Mouse (Mus musculus): ENCODE measurements around the gene Pdia3. TPM values are rescaled to one million over a fixed set of nuclear protein-coding genes. Genes with fewer than 3 reads are reported as not detected.
"Not testable (repeated sequence)": the region's sequence is repeated elsewhere in the genome, so short reads cannot be mapped to it uniquely, and the experiment has no call there.

Pdia3 gene
- polyA plus RNA-seq (2016; fragmentation: Nextera tagmentation; extraction: Ambion mirVana) = 549 and 624 TPM in 2 replicates

DNA sequence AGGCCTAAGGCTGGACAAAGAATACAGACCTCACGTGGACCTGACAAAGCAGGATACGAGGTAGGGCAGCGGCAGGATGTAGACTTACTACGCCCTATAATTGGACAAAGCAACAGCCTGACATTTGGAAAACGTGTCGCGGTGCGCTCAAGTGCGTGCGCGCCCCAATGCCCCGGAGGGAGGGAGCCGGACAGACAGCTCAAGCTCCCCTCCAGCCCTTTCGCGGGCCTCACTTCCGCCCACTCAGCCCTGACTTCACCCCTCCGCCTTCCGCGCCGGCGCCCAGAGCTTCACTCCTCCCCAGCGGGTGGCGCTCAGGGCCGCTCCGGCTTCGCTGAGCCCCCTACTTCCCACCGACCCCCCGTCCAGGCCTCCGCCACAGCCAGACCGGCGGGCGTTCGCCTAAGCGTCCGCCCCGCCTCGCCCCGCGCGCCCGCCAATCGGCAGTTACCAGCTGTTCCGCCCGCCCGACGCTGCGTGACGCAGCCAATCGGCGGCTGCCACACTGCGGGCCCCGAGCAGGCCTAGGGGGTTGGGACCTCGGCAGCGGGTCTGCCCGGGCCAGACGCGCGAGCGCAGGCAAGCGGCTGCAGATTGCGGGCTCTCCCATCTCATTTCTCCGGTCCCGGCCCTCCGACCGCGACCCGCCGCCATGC, at the start of gene Pdia3, which contains the start of gene Catsper2:
Gene Pdia3 (plus strand): TSS at position 389 of the 656 bp plus-strand sequence.
Gene Catsper2 (minus strand): TSS at position 406 of the 656 bp plus-strand sequence.
- peak; percentile 98 for DNase-seq (ENCODE audit: low spot score)
- WGBS = under 1% methylated on average over 68 of the region's 68 CpGs
- Histone ChIP-seq H3K27me3 (ENCODE audit: low read depth, poor library complexity, severe bottlenecking) (no peaks in the 10 kb centered on the region), H3K4me1 (peaks cover 31% of the 10 kb centered on the region), H3K36me3 (peaks cover 31% of the 10 kb centered on the region), H3K4me3 (peak within 1 kb of the TSS; percentile 97), H3K9me3 (replicated peaks) (no peaks in the 10 kb centered on the region), H3K27ac (replicated peaks) (peak within 1 kb of the TSS; percentile 98)

DNA sequence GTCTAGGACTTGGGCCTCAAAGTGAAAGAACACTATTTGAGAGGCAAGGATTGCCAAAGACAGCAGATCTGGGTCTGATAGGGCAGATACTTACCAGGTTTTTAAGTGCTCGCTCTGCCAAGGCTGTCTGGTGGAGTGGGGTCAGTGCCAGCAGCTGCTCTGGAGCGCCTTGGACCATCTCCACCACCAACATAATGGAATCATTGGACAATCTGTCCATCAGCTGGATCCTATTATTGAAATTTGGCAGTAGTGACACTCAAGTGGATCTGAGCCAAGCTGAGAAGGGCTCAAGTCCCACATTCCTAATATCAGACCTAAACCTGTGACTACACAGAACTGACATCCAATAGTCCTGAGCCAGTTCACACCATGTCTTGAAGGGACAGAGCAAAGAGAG, 44.7 kb upstream of the Pdia3 start:
- H3K4me1 ChIP-seq = no peaks in the 10 kb centered on the region
- H3K36me3 ChIP-seq = no peaks in the 10 kb centered on the region
- no peaks in the 10 kb centered on the region for H3K27me3 ChIP-seq (ENCODE audit: low read depth, poor library complexity, severe bottlenecking)
- H3K4me3 ChIP-seq = no peak overlapping the region
- H3K9me3 ChIP-seq (replicated peaks) = no peaks in the 10 kb centered on the region
- no peak for DNase-seq (ENCODE audit: low spot score)
- H3K27ac ChIP-seq (replicated peaks) = no peak overlapping the region
- WGBS = 89% methylated on average over 2 of the region's 2 CpGs

DNA sequence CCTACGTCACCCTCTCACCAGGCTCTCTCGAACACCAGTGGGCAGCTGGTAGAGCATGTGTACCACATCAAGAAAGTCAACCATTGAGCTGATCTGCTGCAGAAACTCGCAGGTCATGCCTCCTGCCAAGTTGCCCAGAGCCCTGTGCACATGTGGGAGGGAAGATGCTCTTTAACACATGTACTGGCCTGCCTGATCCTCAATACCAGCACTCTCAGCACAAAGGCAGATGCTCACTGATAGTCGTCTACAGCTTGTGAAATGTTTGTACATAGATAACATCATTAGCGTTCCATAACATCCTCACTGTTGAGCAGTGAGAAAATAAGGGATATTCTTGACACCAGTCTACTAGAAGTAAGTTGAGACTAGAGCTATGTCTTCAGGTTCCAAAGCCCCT, 42.7 kb upstream of the Pdia3 start:
- Histone ChIP-seq H3K9me3 (replicated peaks) (no peaks in the 10 kb centered on the region), H3K4me1 (no peaks in the 10 kb centered on the region), H3K4me3 (no peak overlapping the region), H3K27ac (replicated peaks) (no peak overlapping the region), H3K36me3 (no peaks in the 10 kb centered on the region), H3K27me3 (ENCODE audit: low read depth, poor library complexity, severe bottlenecking) (no peaks in the 10 kb centered on the region)
- DNase-seq (ENCODE audit: low spot score) = no peak
- WGBS = 88% methylated on average over 5 of the region's 5 CpGs

GRCm38 (mm10) chr2:121372266-121372665, 41.3 kb upstream of the Pdia3 start:
- Histone ChIP-seq H3K4me3 (no peak overlapping the region), H3K9me3 (replicated peaks) (no peaks in the 10 kb centered on the region), H3K27ac (replicated peaks) (no peak overlapping the region), H3K36me3 (no peaks in the 10 kb centered on the region), H3K4me1 (no peaks in the 10 kb centered on the region; the same call in 1 of the 2 replicates), H3K27me3 (ENCODE audit: low read depth, poor library complexity, severe bottlenecking) (no peaks in the 10 kb centered on the region)
- DNase-seq (ENCODE audit: low spot score) = no peak
- 72% methylated on average over 3 of the region's 3 CpGs for WGBS

DNA sequence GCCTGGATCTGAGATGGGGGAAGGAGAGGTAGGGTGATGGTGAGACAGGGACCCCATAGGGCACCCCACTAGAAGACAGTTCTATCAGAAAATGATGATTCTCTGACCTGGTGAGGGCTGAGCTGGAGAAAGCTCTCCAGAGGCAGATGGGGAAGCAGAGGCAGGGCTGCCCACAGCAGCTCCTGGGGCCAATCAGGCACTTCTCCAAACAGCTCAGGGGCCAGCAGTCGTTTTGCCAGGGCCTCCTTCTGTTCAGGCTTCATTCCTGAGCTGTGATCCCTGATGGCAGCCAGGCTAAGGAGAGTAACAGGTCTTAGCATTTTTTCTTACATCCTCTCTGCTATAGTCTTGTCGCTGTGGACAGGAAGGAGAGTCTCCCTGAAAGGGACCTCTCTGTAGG, 38.8 kb upstream of the Pdia3 start:
- Histone ChIP-seq H3K4me3 (no peak overlapping the region), H3K27ac (replicated peaks) (no peak overlapping the region), H3K9me3 (replicated peaks) (no peaks in the 10 kb centered on the region), H3K4me1 (no peaks in the 10 kb centered on the region; the same call in 1 of the 2 replicates), H3K36me3 (no peaks in the 10 kb centered on the region), H3K27me3 (ENCODE audit: low read depth, poor library complexity, severe bottlenecking) (no peaks in the 10 kb centered on the region)
- DNase-seq (ENCODE audit: low spot score) = no peak
- 63% methylated on average over 2 of the region's 2 CpGs for WGBS

DNA sequence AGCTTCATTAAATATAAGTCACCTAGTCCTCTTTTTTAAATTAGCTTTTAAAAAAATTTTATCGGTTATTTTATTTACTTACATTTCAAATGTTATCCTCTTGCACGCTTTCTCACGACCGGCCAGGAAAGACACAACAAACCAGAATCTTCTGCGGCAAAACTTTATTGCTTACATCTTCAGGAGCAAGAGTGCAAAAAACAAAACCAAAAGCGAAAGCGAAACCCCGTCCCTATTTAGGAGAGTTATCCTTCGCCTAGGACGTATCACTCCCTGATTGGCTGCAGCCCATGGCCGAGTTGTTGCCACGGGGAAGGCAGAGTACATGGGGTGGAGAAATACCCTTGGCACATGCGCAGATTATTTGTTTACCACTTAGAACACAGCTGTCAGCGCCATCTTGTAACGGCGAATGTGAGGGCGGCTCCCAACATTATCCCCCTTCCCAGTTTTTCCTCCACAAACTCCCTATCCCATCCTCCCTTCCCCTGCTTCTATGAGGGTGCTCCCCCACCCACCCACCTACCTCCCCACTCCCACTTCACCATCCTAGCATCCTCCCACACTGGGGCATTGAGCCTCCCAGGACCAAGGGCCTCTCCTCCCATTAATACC, 26.5 kb upstream of the Pdia3 start, which contains the start of gene Strc:
Gene Strc (minus strand): TSS at position 208 of the 615 bp plus-strand sequence.
- H3K36me3 ChIP-seq; H3K27ac ChIP-seq (replicated peaks); H3K4me3 ChIP-seq; H3K9me3 ChIP-seq (replicated peaks); DNase-seq (ENCODE audit: low spot score); H3K27me3 ChIP-seq (ENCODE audit: low read depth, poor library complexity, severe bottlenecking); H3K4me1 ChIP-seq: not testable (repeated sequence)
- 92% methylated on average over 17 of the region's 17 CpGs for WGBS

GRCm38 (mm10) chr2:121396624-121397023, 17.0 kb upstream of the Pdia3 start:
- Histone ChIP-seq H3K4me3 (no peak overlapping the region), H3K36me3 (no peaks in the 10 kb centered on the region), H3K9me3 (replicated peaks) (no peaks in the 10 kb centered on the region), H3K27ac (replicated peaks) (no peak overlapping the region), H3K27me3 (ENCODE audit: low read depth, poor library complexity, severe bottlenecking) (no peaks in the 10 kb centered on the region), H3K4me1 (no peaks in the 10 kb centered on the region)
- DNase-seq (ENCODE audit: low spot score) = peak; percentile 75
- 15% methylated on average over 8 of the region's 8 CpGs for WGBS

GRCm38 (mm10) chr2:121403296-121403695, 10.3 kb upstream of the Pdia3 start:
- no peak overlapping the region for H3K27ac ChIP-seq (replicated peaks)
- no peaks in the 10 kb centered on the region for H3K9me3 ChIP-seq (replicated peaks)
- H3K27me3 ChIP-seq (ENCODE audit: low read depth, poor library complexity, severe bottlenecking) = no peaks in the 10 kb centered on the region
- no peaks in the 10 kb centered on the region for H3K4me1 ChIP-seq
- no peaks in the 10 kb centered on the region for H3K36me3 ChIP-seq
- no peak overlapping the region for H3K4me3 ChIP-seq
- no peak for DNase-seq (ENCODE audit: low spot score)

GRCm38 (mm10) chr2:121408160-121408559, 5.4 kb upstream of the Pdia3 start:
- H3K4me3 ChIP-seq = no peak overlapping the region
- H3K9me3 ChIP-seq (replicated peaks) = no peaks in the 10 kb centered on the region
- no peaks in the 10 kb centered on the region for H3K36me3 ChIP-seq
- peaks cover 7% of the 10 kb centered on the region for H3K4me1 ChIP-seq
- no peaks in the 10 kb centered on the region for H3K27me3 ChIP-seq (ENCODE audit: low read depth, poor library complexity, severe bottlenecking)
- WGBS = 36% methylated on average over 4 of the region's 4 CpGs
- DNase-seq (ENCODE audit: low spot score) = peak; percentile 34
- no peak overlapping the region for H3K27ac ChIP-seq (replicated peaks)

DNA sequence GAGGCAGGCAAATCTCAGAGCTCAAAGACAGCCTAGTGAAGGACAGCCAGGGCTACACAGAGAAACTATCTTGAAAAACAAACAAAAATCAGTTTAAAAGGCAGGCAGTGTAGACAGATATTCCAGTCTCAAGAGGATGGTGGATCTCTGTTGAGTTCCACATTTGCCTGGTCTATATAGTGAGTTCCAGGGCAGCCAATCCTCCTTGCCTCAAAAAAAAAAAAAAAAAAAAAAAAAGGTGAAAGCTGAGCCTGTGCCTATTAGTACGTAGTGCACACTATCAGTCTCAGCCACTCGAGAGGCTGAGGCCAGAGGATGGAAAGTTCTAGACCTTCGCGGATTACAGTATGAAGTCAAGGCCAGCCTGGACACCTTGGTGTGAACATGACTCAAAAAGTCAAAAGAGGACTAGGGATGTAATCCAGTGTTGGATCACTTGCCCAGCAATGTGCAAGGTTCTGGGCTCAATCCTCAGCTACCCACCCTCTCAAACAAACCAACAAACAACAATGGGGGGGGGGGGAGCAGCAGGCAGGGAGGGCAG, 660 bp upstream of the Pdia3 start:
- peak overlapping the region; percentile 97 for H3K4me3 ChIP-seq
- peak; percentile 11 for DNase-seq (ENCODE audit: low spot score)
- 23% methylated on average over 4 of the region's 4 CpGs for WGBS
- peak overlapping the region; percentile 98 for H3K27ac ChIP-seq (replicated peaks)
- peaks cover 25% of the 10 kb centered on the region for H3K36me3 ChIP-seq
- H3K27me3 ChIP-seq (ENCODE audit: low read depth, poor library complexity, severe bottlenecking) = no peaks in the 10 kb centered on the region
- H3K9me3 ChIP-seq (replicated peaks) = no peaks in the 10 kb centered on the region
- H3K4me1 ChIP-seq = peaks cover 31% of the 10 kb centered on the region

DNA sequence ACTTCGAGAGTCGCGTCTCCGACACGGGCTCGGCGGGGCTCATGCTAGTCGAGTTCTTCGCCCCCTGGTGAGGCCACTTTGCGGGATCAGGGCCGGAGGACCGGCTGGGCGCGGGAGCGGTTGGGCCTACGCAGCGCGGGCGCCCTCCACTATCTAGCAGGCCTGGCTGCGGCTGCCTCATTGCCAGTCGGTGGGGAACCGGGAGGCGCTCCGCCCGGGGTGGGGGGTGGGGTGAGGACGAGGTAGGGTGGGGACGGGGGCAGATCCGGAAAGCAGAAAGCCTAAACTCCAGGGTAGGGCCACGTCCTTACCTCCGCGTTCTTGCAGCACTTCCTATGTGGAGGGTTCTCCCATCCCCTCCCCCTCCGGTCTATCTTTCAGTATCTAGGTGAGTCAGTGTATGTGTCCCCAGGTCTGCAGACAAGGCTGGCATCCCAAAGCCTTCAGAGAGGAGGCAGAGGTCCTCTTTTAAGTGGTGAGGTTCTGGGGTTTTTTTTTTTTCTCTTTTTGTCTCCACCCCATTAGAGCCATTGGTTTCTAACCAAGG, 637 bp downstream of the Pdia3 start:
- DNase-seq (ENCODE audit: low spot score) = no peak
- H3K27ac ChIP-seq (replicated peaks) = peak overlapping the region; percentile 98
- no peaks in the 10 kb centered on the region for H3K27me3 ChIP-seq (ENCODE audit: low read depth, poor library complexity, severe bottlenecking)
- peak overlapping the region; percentile 97 for H3K4me3 ChIP-seq
- under 1% methylated on average over 32 of the region's 32 CpGs for WGBS
- peaks cover 38% of the 10 kb centered on the region for H3K36me3 ChIP-seq
- H3K9me3 ChIP-seq (replicated peaks) = no peaks in the 10 kb centered on the region
- H3K4me1 ChIP-seq = peaks cover 31% of the 10 kb centered on the region

DNA sequence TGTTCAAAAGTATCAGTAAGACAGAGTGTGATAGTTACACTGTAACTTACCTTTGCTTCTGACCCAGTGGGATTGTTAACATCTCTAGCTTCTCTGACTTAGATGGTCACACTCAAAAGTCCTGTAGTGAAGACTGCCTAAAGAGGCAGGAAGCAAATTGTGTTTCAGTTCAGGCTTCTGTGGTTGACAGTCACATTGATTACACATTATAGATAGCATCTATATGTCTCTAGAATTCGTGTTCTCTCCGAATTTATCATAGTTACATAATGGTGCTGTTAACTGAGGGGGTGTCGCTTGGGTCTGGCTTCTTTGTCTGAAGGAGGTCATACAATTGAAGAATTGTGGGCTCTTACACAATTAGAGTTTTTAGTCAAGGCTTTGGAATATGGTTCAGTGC, 1.5 kb downstream of the Pdia3 start:
- Histone ChIP-seq H3K27me3 (ENCODE audit: low read depth, poor library complexity, severe bottlenecking) (no peaks in the 10 kb centered on the region), H3K27ac (replicated peaks) (no peak overlapping the region), H3K4me3 (peak overlapping the region; percentile 97), H3K4me1 (peaks cover 31% of the 10 kb centered on the region), H3K9me3 (replicated peaks) (no peaks in the 10 kb centered on the region), H3K36me3 (peaks cover 44% of the 10 kb centered on the region)
- WGBS = 76% methylated on average over 3 of the region's 3 CpGs
- no peak for DNase-seq (ENCODE audit: low spot score)

- no peaks in the 10 kb centered on the region for H3K27me3 ChIP-seq (ENCODE audit: low read depth, poor library complexity, severe bottlenecking)
- H3K9me3 ChIP-seq (replicated peaks) = no peaks in the 10 kb centered on the region
- no peak for DNase-seq (ENCODE audit: low spot score)
- peak overlapping the region; percentile 97 for H3K4me3 ChIP-seq
- no peak overlapping the region for H3K27ac ChIP-seq (replicated peaks)
- peaks cover 48% of the 10 kb centered on the region for H3K36me3 ChIP-seq
- WGBS = 93% methylated on average over 3 of the region's 3 CpGs
- peaks cover 31% of the 10 kb centered on the region for H3K4me1 ChIP-seq
Observed at GRCm38 (mm10) chr2:121415591-121415990, 2.0 kb downstream of the Pdia3 start.

Measured in midbrain, embryonic 10.5 days (tissue).